Mouse (Mus musculus) fat pad, adult 2 months (tissue): ENCODE data around the gene Oas1e.
"Not testable (repeated sequence)": the region's sequence is repeated elsewhere in the genome, so short reads cannot be mapped to it uniquely, and the experiment has no call there.

Experiments
- DNase-seq: peaks from one replicate; pipeline ENCODE4 v3.0.0-alpha.2; 2011; ENCODE audit warnings: low read depth, low spot score; ENCODE audit errors: extremely low read depth

Gene Oas1e

GRCm38 (mm10) chr5:120795480-120796034, at the start of gene Oas1e:
Gene Oas1e, minus strand, starts transcription at chr5:120795530.
- not testable (repeated sequence) for DNase-seq

- DNase-seq, result peak; percentile 97
These were observed 49.4 kb upstream of the Oas1e start for GRCm38 (mm10) chr5:120844713-120845112.

- DNase-seq, result no peak
These were observed 41.6 kb upstream of the Oas1e start for GRCm38 (mm10) chr5:120836731-120837585.

- no peak for DNase-seq
These were observed 38.3 kb upstream of the Oas1e start for GRCm38 (mm10) chr5:120833335-120834280.

- DNase-seq, result no peak
These were observed 35.7 kb upstream of the Oas1e start for GRCm38 (mm10) chr5:120831031-120831430.

GRCm38 (mm10) chr5:120818999-120819398, 23.7 kb upstream of the Oas1e start:
- no peak for DNase-seq

- DNase-seq, result no peak
These were observed 20.6 kb upstream of the Oas1e start for GRCm38 (mm10) chr5:120815949-120816348.

- DNase-seq, result no peak
These were observed 17.7 kb upstream of the Oas1e start for GRCm38 (mm10) chr5:120813023-120813422.

GRCm38 (mm10) chr5:120811951-120812819, 16.9 kb upstream of the Oas1e start, which contains the start of gene Oas1c:
Gene Oas1c, minus strand, starts transcription at chr5:120812514.
- peak; percentile 43 for DNase-seq

- no peak for DNase-seq
These were observed 13.8 kb upstream of the Oas1e start for GRCm38 (mm10) chr5:120809171-120809570.

- no peak for DNase-seq
These were observed 11.1 kb upstream of the Oas1e start for GRCm38 (mm10) chr5:120806458-120806857.

- DNase-seq, result no peak
These were observed 8.3 kb upstream of the Oas1e start for GRCm38 (mm10) chr5:120803596-120803995.

- DNase-seq, result not testable (repeated sequence)
These were observed 3.6 kb upstream of the Oas1e start for GRCm38 (mm10) chr5:120798943-120799342.

GRCm38 (mm10) chr5:120798147-120798546, 2.8 kb upstream of the Oas1e start:
- not testable (repeated sequence) for DNase-seq

GRCm38 (mm10) chr5:120793043-120793442, 2.3 kb downstream of the Oas1e start:
- DNase-seq, result no peak

GRCm38 (mm10) chr5:120787042-120787441, 8.3 kb downstream of the Oas1e start:
- DNase-seq, result no peak

GRCm38 (mm10) chr5:120782446-120782845, 12.9 kb downstream of the Oas1e start:
- DNase-seq, result no peak

- no peak for DNase-seq
These were observed 13.7 kb downstream of the Oas1e start for GRCm38 (mm10) chr5:120781646-120782045.

GRCm38 (mm10) chr5:120779922-120780321, 15.4 kb downstream of the Oas1e start:
- no peak for DNase-seq

- no peak for DNase-seq
These were observed 16.4 kb downstream of the Oas1e start for GRCm38 (mm10) chr5:120778941-120779340.
